Mouse (Mus musculus) right cerebral cortex, postnatal 36 days (tissue): ENCODE measurements around the gene Agrn.

Experiments used
- DNase-seq, 2 experiments: peaks; one replicate each; pipeline ENCODE4 v3.0.0; 2022; ENCODE audit warnings: low spot score in 2 of 2, mixed read lengths in 1 of 2

Agrn gene

GRCm38 (mm10) chr4:156197131-156197828, at the start of gene Agrn:
TSS of gene Agrn (minus strand) at chr4:156197488.
- peak in 1 of 2 experiments; percentile 24 for DNase-seq

- DNase-seq: no peak
Measured at GRCm38 (mm10) chr4:156236651-156237447, 39.6 kb upstream of the Agrn start.

DNA sequence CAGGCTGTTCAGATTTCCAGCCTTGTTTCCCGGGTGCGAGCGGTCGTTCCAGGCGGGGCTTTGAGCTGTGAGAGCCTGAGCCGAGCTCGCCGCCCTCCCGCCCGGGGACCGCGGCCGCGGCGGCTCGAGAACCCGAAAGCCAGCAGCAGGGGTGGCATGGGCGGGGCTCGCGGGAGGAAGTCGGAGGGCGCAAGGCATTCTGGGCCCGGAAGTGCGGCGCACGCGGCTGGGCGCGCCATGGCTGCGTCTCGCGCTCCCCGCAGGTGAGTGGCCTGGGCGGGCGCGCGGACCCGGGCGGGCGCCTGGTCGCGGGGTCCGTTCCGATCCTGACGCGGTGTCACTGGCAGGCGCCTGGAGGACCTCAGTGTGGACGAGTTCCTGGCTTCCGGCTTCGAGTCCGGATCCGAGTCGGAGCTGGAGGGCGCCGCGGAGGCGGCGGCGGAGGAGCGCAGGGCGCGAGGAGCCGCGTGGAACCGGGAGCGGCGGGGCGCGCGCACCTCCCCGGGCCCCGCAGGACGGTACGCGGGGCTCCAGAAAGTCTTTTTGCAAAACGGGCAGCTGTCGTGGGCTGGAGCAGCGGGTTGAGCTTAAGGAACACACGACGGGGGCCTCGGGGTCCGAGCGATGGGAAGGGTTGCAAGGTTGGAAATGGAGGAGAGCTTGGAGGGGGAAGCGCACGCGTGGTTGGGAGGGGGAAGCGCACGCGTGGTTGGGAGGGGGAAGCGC, 38.7 kb upstream of the Agrn start, which contains the start of gene Noc2l:
Gene Noc2l (plus strand): TSS at position 203 of the 726 bp plus-strand sequence.
- peak; percentile 86 for DNase-seq

- DNase-seq: no peak
Measured at GRCm38 (mm10) chr4:156235360-156235770, 38.1 kb upstream of the Agrn start.

- DNase-seq: peak; percentile 57 to 66
Measured at GRCm38 (mm10) chr4:156234701-156235213, 37.5 kb upstream of the Agrn start, which contains the start of gene Plekhn1. TSS of gene Plekhn1 (minus strand) at chr4:156234857.

DNA sequence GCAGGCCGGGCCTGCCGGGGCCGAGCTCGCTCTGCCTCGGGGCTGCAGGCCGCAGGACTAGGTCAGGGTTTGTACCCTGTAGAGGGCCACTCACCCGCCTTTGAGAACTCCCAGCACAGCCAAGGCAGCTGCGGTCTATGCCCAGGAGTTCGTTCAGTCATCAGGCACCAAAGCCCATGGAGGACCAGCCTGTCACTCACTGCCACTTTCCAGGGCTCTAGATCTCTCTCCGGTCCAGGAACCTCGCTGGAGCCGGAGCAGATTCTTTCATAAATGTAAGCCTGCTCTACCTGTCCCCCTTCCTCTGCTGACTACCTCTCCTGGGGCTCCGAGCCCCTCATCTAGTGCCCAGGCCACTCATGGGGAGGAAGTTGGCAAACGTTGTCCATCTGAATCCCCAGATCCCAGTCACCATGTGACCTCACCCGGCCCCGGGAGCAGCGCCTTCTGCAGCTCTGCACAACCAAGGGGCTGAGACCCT, 36.8 kb upstream of the Agrn start:
- no peak for DNase-seq

- DNase-seq: no peak
Measured at GRCm38 (mm10) chr4:156228393-156229024, 31.2 kb upstream of the Agrn start.

- no peak for DNase-seq
Measured at GRCm38 (mm10) chr4:156227752-156228392, 30.6 kb upstream of the Agrn start.

GRCm38 (mm10) chr4:156224276-156224675, 27.0 kb upstream of the Agrn start:
- no peak for DNase-seq

DNA sequence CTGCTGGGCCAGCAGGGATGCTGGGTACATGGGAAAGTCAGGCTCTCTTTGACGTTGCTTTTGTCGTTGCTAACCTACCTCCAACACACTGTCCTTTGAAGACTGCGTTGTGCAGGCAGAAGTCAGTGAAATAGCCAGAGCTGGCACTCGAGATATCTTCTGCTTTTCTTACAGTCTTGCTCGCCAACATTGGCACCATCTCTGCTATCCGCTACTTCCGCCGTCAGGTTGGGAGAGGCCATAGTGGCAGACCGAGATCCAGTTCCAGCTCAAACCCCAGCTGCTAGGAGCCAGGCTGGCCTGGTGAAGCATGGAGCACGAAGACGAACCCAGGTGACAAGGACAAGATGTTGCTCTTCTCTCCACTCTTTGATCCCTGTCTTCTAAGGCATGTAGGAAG, 22.6 kb upstream of the Agrn start:
- DNase-seq: no peak

GRCm38 (mm10) chr4:156217838-156218237, 20.6 kb upstream of the Agrn start:
- no peak for DNase-seq

- no peak for DNase-seq
Measured at GRCm38 (mm10) chr4:156217022-156217669, 19.9 kb upstream of the Agrn start.

DNA sequence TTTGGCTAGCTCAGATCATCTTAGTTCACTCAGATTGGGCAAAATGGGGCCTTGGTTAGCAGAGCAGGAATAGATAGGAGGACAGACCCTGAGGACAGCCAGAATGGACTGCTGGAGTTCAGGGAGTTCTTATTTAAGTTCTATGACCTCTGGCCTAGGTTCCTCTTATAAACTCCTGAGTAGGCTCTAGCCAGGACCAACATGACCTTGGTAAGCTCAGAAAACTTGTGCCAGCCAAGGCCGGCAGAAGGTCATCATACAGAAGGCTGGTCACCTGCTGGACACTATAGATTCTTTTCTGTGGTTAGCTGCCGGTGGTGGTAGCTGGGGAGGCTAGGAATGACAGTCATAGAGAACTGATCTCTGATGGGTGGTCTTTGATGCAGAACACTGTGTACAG, 18.9 kb upstream of the Agrn start:
- DNase-seq: no peak

- DNase-seq: no peak
Measured at GRCm38 (mm10) chr4:156215649-156216048, 18.4 kb upstream of the Agrn start, which contains the start of gene Perm1. TSS of gene Perm1 (plus strand) at chr4:156215868.

DNA sequence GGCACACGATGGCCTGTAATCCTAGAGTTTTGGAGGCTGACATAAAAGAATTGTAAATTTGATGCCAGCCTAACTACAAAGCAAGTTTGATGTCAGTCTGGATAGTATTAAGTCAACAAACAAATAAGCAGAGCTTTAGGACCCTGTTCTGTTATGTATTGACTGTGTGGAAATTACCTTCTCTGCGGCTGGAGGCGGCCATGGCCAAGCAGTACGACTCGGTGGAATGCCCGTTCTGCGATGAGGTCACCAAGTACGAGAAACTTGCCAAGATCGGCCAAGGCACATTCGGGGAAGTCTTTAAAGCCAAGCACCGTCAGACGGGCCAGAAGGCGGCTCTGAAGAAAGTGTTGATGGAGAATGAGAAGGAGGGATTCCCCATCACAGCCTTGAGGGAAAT, 15.8 kb upstream of the Agrn start:
- no peak for DNase-seq

DNA sequence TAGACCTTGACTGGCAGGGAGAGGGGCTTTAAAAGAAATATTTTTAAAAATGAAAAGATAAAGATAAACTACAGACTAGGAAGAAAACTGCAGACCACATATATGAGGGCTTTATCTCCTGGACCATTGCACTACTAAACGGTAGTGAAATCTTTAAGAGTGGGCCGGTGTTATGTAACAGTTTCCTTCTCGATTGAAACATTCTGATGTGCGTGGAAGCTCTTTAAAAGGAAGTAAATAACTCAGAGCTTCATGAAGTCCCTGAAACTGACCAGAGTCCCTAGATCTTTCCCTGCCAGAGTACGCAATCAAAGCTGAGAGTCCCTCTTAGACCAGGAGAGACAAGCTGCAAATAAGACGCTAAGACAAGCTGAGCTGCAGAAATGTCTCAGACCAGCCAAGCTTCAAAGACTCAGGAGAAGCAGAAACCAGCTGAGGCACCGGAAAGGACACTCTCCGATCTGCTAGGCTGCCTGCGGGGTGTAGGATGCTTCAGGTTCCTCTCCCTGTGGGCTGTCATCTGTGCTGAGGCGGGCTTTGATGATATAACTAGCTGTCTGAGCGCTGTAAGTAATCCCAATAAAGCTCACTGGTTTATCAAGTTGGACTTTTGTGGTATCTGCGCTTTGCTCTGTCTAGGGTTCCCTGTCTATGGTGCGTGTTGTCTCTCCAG, 12.8 kb upstream of the Agrn start:
- no peak for DNase-seq

DNA sequence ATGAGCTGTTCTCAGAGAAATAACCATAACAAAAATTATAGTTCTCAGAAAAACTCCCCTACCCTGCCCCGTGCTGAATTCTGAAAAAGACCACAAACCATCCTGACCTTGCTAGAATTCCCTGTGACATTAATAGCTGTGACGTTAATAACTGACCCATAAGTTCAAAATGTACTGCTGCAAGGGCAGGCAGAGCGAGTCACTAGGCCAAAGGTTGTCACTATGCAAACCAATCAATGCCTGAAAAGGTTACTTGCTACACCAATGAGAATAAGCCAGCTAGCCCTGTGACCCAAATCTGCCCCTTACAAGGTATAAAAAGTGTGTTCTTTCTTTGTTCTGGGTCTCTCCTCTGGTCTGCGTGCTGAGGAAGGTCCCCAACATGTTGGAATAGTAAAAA, 11.6 kb upstream of the Agrn start:
- DNase-seq: no peak

GRCm38 (mm10) chr4:156203413-156204131, 6.3 kb upstream of the Agrn start:
- DNase-seq: no peak

- DNase-seq: peak in 1 of 2 experiments; percentile 43
Measured at GRCm38 (mm10) chr4:156203001-156203412, 5.7 kb upstream of the Agrn start, which contains the start of gene AW011738. TSS of gene AW011738 (plus strand) at chr4:156203304.
